Mouse (Mus musculus): ENCODE data around the gene Olfr781. TPM values are rescaled to one million over a fixed set of nuclear protein-coding genes. Genes with fewer than 3 reads are reported as not detected.

The Olfr781 gene
- not detected in 2 replicates for polyA plus RNA-seq (2012; rRNA removed)

GRCm38 (mm10) chr10:129328554-129328953 is at the start of gene Olfr781:
Gene Olfr781, plus strand, starts transcription at chr10:129328854.

GRCm38 (mm10) chr10:129317817-129318216 is 10.8 kb upstream of the Olfr781 start, which contains the start of gene Olfr780:
Gene Olfr780, plus strand, starts transcription at chr10:129318117.

GRCm38 (mm10) chr10:129348550-129348949 is 19.9 kb downstream of the Olfr781 start, which contains the start of gene Olfr782:
Gene Olfr782, plus strand, starts transcription at chr10:129348850.

Other genes with a start within 250 kb of the Olfr781 start
- not detected in 2 replicates for gene Olfr767, start 245.9 kb upstream of the Olfr781 start, polyA plus RNA-seq (2012; rRNA removed)
- gene Olfr768, start 229.5 kb upstream of the Olfr781 start, polyA plus RNA-seq (2012; rRNA removed): not detected in 2 replicates
- gene Olfr769, start 211.0 kb upstream of the Olfr781 start, polyA plus RNA-seq (2012; rRNA removed): not detected in 2 replicates
- gene Olfr770, start 189.9 kb upstream of the Olfr781 start, polyA plus RNA-seq (2012; rRNA removed): not detected in 2 replicates
- not detected in 2 replicates for gene Olfr771, start 164.1 kb upstream of the Olfr781 start, polyA plus RNA-seq (2012; rRNA removed)
- gene Olfr772, start 150.9 kb upstream of the Olfr781 start, polyA plus RNA-seq (2012; rRNA removed): not detected in 2 replicates
- gene Olfr773, start 141.4 kb upstream of the Olfr781 start, polyA plus RNA-seq (2012; rRNA removed): not detected in 2 replicates
- gene Olfr774, start 92.7 kb upstream of the Olfr781 start, polyA plus RNA-seq (2012; rRNA removed): not detected in 2 replicates
- gene Olfr775, start 80.4 kb upstream of the Olfr781 start, polyA plus RNA-seq (2012; rRNA removed): not detected in 2 replicates
- gene Olfr776, start 69.7 kb upstream of the Olfr781 start, polyA plus RNA-seq (2012; rRNA removed): not detected in 2 replicates
- gene Olfr777, start 57.4 kb upstream of the Olfr781 start, polyA plus RNA-seq (2012; rRNA removed): not detected in 2 replicates
- not detected in 2 replicates for gene Olfr780, start 10.7 kb upstream of the Olfr781 start, polyA plus RNA-seq (2012; rRNA removed)
- not detected in 2 replicates for gene Olfr782, start 20.0 kb downstream of the Olfr781 start, polyA plus RNA-seq (2012; rRNA removed)
- gene Olfr784, start 55.2 kb downstream of the Olfr781 start, polyA plus RNA-seq (2012; rRNA removed): 0.03 TPM in 1 of 2 replicates, not detected in the other
- not detected in 2 replicates for gene Olfr785, start 76.6 kb downstream of the Olfr781 start, polyA plus RNA-seq (2012; rRNA removed)
- gene Olfr786, start 98.5 kb downstream of the Olfr781 start, polyA plus RNA-seq (2012; rRNA removed): not detected in 2 replicates
- not detected in 2 replicates for gene Olfr787, start 133.0 kb downstream of the Olfr781 start, polyA plus RNA-seq (2012; rRNA removed)
- gene Olfr788, start 142.1 kb downstream of the Olfr781 start, polyA plus RNA-seq (2012; rRNA removed): not detected in 2 replicates
- gene Olfr789, start 155.9 kb downstream of the Olfr781 start, polyA plus RNA-seq (2012; rRNA removed): not detected in 2 replicates
- gene Olfr790, start 169.6 kb downstream of the Olfr781 start, polyA plus RNA-seq (2012; rRNA removed): not detected in 2 replicates
- gene Olfr791, start 192.9 kb downstream of the Olfr781 start, polyA plus RNA-seq (2012; rRNA removed): not detected in 2 replicates
- gene Olfr792, start 210.3 kb downstream of the Olfr781 start, polyA plus RNA-seq (2012; rRNA removed): not detected in 2 replicates
- not detected in 2 replicates for gene Olfr794, start 238.8 kb downstream of the Olfr781 start, polyA plus RNA-seq (2012; rRNA removed)